Mouse (Mus musculus) kidney, adult 2 months (tissue): ENCODE data around the gene Fam107b. TPM values are rescaled to one million over a fixed set of nuclear protein-coding genes. Genes with fewer than 3 reads are reported as not detected.
A peak's percentile ranks its signal among the peaks of the same experiment; 100 is the strongest.

Experiments used
- DNase-seq: peaks from one replicate; pipeline ENCODE4 v3.0.0; 2021
- H3K27ac ChIP-seq: fragments of 200-500 bp; 2 replicates; pipeline ENCODE4 v1.5.1; 2012; ENCODE audit warnings: low read depth, low read length, control low read depth, inconsistent platforms; ENCODE audit not compliant: insufficient read depth
- H3K27me3 ChIP-seq: fragments of 200-500 bp; replicated peaks from 2 replicates; pipeline ENCODE4 v1.6.1; 2012; ENCODE audit warnings: mild to moderate bottlenecking, moderate library complexity, low read length, inconsistent platforms; ENCODE audit not compliant: control insufficient read depth, insufficient read depth
- H3K36me3 ChIP-seq: fragments of 200-500 bp; 2 replicates; pipeline ENCODE4 v1.6.1; 2012; ENCODE audit warnings: mild to moderate bottlenecking, moderate library complexity, low read length, inconsistent platforms; ENCODE audit not compliant: control insufficient read depth, insufficient read depth
- H3K4me1 ChIP-seq: fragments of 200-500 bp; 2 replicates; pipeline ENCODE4 v1.6.1; 2011; ENCODE audit warnings: low read length; ENCODE audit not compliant: control insufficient read depth, insufficient read depth
- H3K4me3 ChIP-seq: fragments of 200-500 bp; 2 replicates; pipeline ENCODE4 v1.5.1; 2011; ENCODE audit warnings: mild to moderate bottlenecking, low read depth, low read length, control low read depth; ENCODE audit not compliant: insufficient read depth
- CTCF ChIP-seq: fragments of 200-500 bp; conservative IDR thresholded peaks from 2 replicates; pipeline ENCODE4 v1.5.1; 2011; ENCODE audit warnings: low read depth, mild to moderate bottlenecking, control low read depth, low read length, moderate library complexity, mixed read lengths; ENCODE audit not compliant: insufficient read depth, insufficient read length
- POLR2A ChIP-seq: fragments of 200-500 bp; IDR thresholded peaks from one replicate; pipeline ENCODE4 v1.6.1; 2011; ENCODE audit warnings: low read depth, low read length, control low read depth
- WGBS: fragments of 180-500 bp; shearing (Covaris S2); methylation state at CpG from one replicate; pipeline ENCODE4 v1.1.7; 2018; 5-methylcytosine and 5-hydroxymethylcytosine counted together
- polyA plus RNA-seq: library from polyadenylated mRNA; depleted of rRNA; stranded (reverse); fragments of >200 nt; gene quantifications from 2 replicates; pipeline ENCODE4 v1.2.3, GENCODE M21; 2012

Fam107b gene
- polyA plus RNA-seq, 1 experiment, result 54.3 TPM

DNA sequence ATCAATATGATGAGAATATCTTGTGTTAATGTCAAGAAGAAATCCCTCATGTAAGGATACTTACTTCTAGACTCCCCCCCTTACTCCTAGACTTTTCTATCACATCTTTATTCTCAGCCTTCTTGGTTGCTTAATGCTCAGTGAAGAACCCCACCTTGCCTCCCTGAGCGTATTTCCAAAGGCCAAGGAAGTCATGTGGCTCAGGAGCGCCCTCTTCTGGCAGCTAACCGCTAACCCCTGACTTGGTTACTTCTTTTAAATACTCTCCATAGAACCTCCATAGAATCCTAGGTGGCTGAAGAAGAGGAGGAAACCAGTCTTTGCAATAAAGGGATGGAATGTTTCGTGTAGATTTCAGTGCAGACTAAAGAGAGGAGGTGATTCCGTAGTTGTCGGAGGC lies 199.0 kb downstream of the Fam107b start:
- Histone ChIP-seq H3K4me1 (peaks cover 23% of the 10 kb centered on the region), H3K27me3 (no peaks in the 10 kb centered on the region), H3K27ac (peak overlapping the region; percentile 81), H3K4me3 (no peak overlapping the region), H3K36me3 (no peaks in the 10 kb centered on the region)
- WGBS, result 28% methylated on average over 6 of the region's 6 CpGs
- peak; percentile 87 for TF ChIP-seq CTCF
- TF ChIP-seq POLR2A, result no peak
- peak; percentile 71 for DNase-seq

- Histone ChIP-seq H3K4me3 (no peak overlapping the region), H3K4me1 (peaks cover 20% of the 10 kb centered on the region), H3K36me3 (peaks cover 1% of the 10 kb centered on the region; the same call in 1 of the 2 replicates), H3K27me3 (no peaks in the 10 kb centered on the region), H3K27ac (peak overlapping the region; percentile 81)
- WGBS, result 58% methylated on average over 9 of the region's 9 CpGs
- no peak for TF ChIP-seq POLR2A
- TF ChIP-seq CTCF, result no peak
- no peak for DNase-seq
These were observed 199.6 kb downstream of the Fam107b start for GRCm38 (mm10) chr2:3769786-3770318.

DNA sequence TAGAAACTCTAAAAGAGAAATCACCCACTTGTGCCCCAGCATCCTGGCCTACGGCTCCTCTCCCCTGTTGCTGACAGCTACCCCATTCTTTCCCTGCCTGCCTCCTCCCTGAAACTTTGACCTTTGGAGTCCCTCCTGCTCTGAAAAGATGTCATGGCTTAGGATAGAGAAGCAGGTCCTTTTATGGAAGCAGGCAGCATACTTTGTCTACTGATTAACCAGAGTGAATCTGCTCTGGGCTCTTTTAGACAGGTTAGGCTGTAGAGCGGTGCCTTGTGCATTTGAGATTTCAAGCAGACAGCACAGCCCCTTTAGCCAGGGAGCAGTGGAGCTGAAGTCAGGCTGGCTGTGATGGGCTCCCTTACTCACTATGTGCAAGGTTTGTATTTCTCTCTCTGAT lies 200.1 kb downstream of the Fam107b start:
- no peak for TF ChIP-seq CTCF
- TF ChIP-seq POLR2A, result no peak
- peaks cover 19% of the 10 kb centered on the region for H3K4me1 ChIP-seq
- H3K27ac ChIP-seq, result peak overlapping the region; percentile 81
- no peaks in the 10 kb centered on the region for H3K27me3 ChIP-seq
- DNase-seq, result peak; percentile 91
- peaks cover 2% of the 10 kb centered on the region; the same call in 1 of the 2 replicates for H3K36me3 ChIP-seq
- 0 out of 2 replicates have a peak overlapping the region, but pooled peaks have one; percentile 16 for H3K4me3 ChIP-seq
- WGBS, result 49% methylated on average over 2 of the region's 2 CpGs

- Histone ChIP-seq H3K27ac (0 out of 2 replicates have a peak overlapping the region, but pooled peaks have one; percentile 46), H3K36me3 (peaks cover 2% of the 10 kb centered on the region; the same call in 1 of the 2 replicates), H3K4me1 (peaks cover 16% of the 10 kb centered on the region), H3K27me3 (no peaks in the 10 kb centered on the region), H3K4me3 (peak overlapping the region; percentile 33)
- 63% methylated on average over 6 of the region's 6 CpGs for WGBS
- TF ChIP-seq CTCF, result no peak
- no peak for TF ChIP-seq POLR2A
- DNase-seq, result no peak
These were observed 201.2 kb downstream of the Fam107b start for GRCm38 (mm10) chr2:3771483-3771882.

DNA sequence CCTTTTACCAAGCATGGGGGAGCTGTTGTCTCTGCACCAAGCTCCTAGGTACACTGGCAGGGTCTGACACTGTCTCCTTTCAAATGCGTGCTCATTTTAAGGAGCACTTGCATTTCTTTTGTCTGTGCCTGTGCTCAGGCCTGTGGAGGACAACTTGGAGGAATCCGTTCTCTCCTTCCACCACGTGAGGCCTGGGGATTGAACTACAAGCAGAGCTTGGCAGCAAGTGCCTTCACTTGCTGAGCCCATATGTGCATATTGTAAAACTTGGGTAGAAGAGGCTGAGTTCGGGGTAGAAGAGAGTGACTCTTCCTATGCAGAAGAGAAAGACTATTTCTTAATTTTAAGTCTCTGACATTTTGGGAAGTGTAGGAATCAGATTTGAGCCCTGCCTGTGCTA lies 202.8 kb downstream of the Fam107b start:
- 63% methylated on average over 4 of the region's 4 CpGs for WGBS
- no peak for DNase-seq
- no peak overlapping the region for H3K4me3 ChIP-seq
- no peak for TF ChIP-seq POLR2A
- TF ChIP-seq CTCF, result no peak
- no peaks in the 10 kb centered on the region for H3K27me3 ChIP-seq
- no peak overlapping the region for H3K27ac ChIP-seq
- H3K36me3 ChIP-seq, result peaks cover 2% of the 10 kb centered on the region; the same call in 1 of the 2 replicates
- H3K4me1 ChIP-seq, result peaks cover 16% of the 10 kb centered on the region

- DNase-seq, result no peak
- Histone ChIP-seq H3K27ac (no peak overlapping the region), H3K36me3 (peaks cover 5% of the 10 kb centered on the region), H3K4me3 (no peak overlapping the region), H3K4me1 (peaks cover 6% of the 10 kb centered on the region; the same call in 1 of the 2 replicates), H3K27me3 (no peaks in the 10 kb centered on the region)
- TF ChIP-seq POLR2A, result no peak
- WGBS, result 94% methylated on average over 3 of the region's 3 CpGs
These were observed 205.3 kb downstream of the Fam107b start for GRCm38 (mm10) chr2:3775569-3775968.

- H3K27ac ChIP-seq, result no peak overlapping the region
- no peak for DNase-seq
- peaks cover 6% of the 10 kb centered on the region; the same call in 1 of the 2 replicates for H3K4me1 ChIP-seq
- no peak for TF ChIP-seq CTCF
- TF ChIP-seq POLR2A, result no peak
- no peaks in the 10 kb centered on the region for H3K27me3 ChIP-seq
- H3K4me3 ChIP-seq, result no peak overlapping the region
- H3K36me3 ChIP-seq, result peaks cover 7% of the 10 kb centered on the region
These were observed 205.8 kb downstream of the Fam107b start for GRCm38 (mm10) chr2:3776045-3776444.

DNA sequence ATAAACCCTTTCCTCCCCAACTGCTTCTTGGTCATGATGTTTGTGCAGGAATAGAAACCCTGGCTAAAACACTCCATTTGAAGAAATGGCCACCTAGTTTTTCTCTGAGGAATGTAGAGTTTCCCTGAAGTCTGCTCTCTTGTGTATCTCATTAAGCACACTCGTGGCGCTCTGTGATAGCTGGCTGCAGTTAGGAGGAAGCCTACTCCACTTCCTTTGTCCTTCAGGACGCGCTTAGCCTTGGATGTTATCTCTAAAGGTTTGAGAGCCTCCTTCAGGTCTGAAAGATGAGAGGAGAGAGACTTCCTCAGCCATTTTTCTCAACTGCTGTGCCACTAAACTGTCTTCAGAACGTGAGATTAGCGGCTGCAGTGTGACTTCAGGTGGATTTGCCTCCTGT lies 207.4 kb downstream of the Fam107b start:
- TF ChIP-seq POLR2A (no peak), CTCF (no peak)
- no peak for DNase-seq
- 81% methylated on average over 6 of the region's 6 CpGs for WGBS
- no peak overlapping the region for H3K4me3 ChIP-seq
- H3K36me3 ChIP-seq, result peaks cover 7% of the 10 kb centered on the region
- H3K27me3 ChIP-seq, result no peaks in the 10 kb centered on the region
- no peak overlapping the region for H3K27ac ChIP-seq
- H3K4me1 ChIP-seq, result no peaks in the 10 kb centered on the region
